Mouse (Mus musculus) midbrain, embryonic 12.5 days (tissue): Measurements from ENCODE around the gene Nr3c2. TPM values are rescaled to one million over a fixed set of nuclear protein-coding genes. Genes with fewer than 3 reads are reported as not detected.

Experiments used
- ATAC-seq: fragments of 200-750 bp; cut with Nextera tagmentation; 2 replicates; pipeline ENCODE4 v1.8.0; 2017; ENCODE audit warnings: low read depth, moderate TSS enrichment, moderate library complexity; ENCODE audit not compliant: low FRiP score
- H3K27ac ChIP-seq: fragments of 300-500 bp; sonication (generic); replicated peaks from 2 replicates; pipeline ENCODE4 v1.5.1; 2016; ENCODE audit warnings: mild to moderate bottlenecking
- H3K27me3 ChIP-seq: fragments of 300-500 bp; sonication (generic); 2 replicates; pipeline ENCODE4 v1.6.1; 2016; ENCODE audit warnings: mild to moderate bottlenecking
- H3K36me3 ChIP-seq: fragments of 300-500 bp; sonication (generic); 2 replicates; pipeline ENCODE4 v1.6.1; 2016
- H3K4me1 ChIP-seq: fragments of 300-500 bp; sonication (generic); 2 replicates; pipeline ENCODE4 v1.6.1; 2016
- H3K4me2 ChIP-seq: fragments of 300-500 bp; sonication (generic); replicated peaks from 2 replicates; pipeline ENCODE4 v1.6.1; 2016; ENCODE audit warnings: mild to moderate bottlenecking, moderate library complexity
- H3K4me3 ChIP-seq: fragments of 300-500 bp; sonication (generic); 2 replicates; pipeline ENCODE4 v1.5.1; 2016; ENCODE audit warnings: mild to moderate bottlenecking
- H3K9ac ChIP-seq: fragments of 300-500 bp; sonication (generic); replicated peaks from 2 replicates; pipeline ENCODE4 v1.6.1; 2016; ENCODE audit warnings: mild to moderate bottlenecking, moderate library complexity
- H3K9me3 ChIP-seq: fragments of 300-500 bp; sonication (generic); 2 replicates; pipeline ENCODE4 v1.6.1; 2016; ENCODE audit warnings: mild to moderate bottlenecking
- WGBS: fragments of 180-500 bp; shearing (Covaris S2); methylation state at CpG from one replicate; pipeline ENCODE4 v1.1.7; 2016; 5-methylcytosine and 5-hydroxymethylcytosine counted together
- polyA plus RNA-seq: library from polyadenylated mRNA; unstranded; fragments of >200 nt; fragmentation: Nextera tagmentation; extraction: Ambion mirVana; gene quantifications from 2 replicates; pipeline ENCODE4 v1.2.1, GENCODE M21; 2016

Nr3c2 gene
- polyA plus RNA-seq, 1 experiment from 2014 or later, result 0.98 TPM

- Histone ChIP-seq H3K9ac (no peak overlapping the region), H3K4me3 (no peak overlapping the region), H3K36me3 (no peaks in the 10 kb centered on the region), H3K4me1 (0 out of 2 replicates have a peak, but pooled peaks cover 3% of the 10 kb centered on the region), H3K27me3 (no peaks in the 10 kb centered on the region), H3K4me2 (no peak overlapping the region), H3K9me3 (peaks cover 4% of the 10 kb centered on the region; the same call in 1 of the 2 replicates), H3K27ac (no peak overlapping the region)
- no peak for ATAC-seq
- 74% methylated on average over 7 of the region's 7 CpGs for WGBS
Observed at GRCm38 (mm10) chr8:77133797-77134385, 234.6 kb downstream of the Nr3c2 start.

GRCm38 (mm10) chr8:77145285-77145684 is 246.0 kb downstream of the Nr3c2 start:
- no peak overlapping the region for H3K4me3 ChIP-seq
- H3K4me2 ChIP-seq, result no peak overlapping the region

GRCm38 (mm10) chr8:77154496-77154895 is 255.3 kb downstream of the Nr3c2 start:
- no peaks in the 10 kb centered on the region for H3K4me1 ChIP-seq
- H3K27ac ChIP-seq, result no peak overlapping the region
- H3K27me3 ChIP-seq, result no peaks in the 10 kb centered on the region
- no peak overlapping the region for H3K4me3 ChIP-seq
- no peak overlapping the region for H3K9ac ChIP-seq
- WGBS, result 49% methylated on average over 3 of the region's 3 CpGs
- ATAC-seq, result no peak
- no peaks in the 10 kb centered on the region for H3K36me3 ChIP-seq
- no peaks in the 10 kb centered on the region for H3K9me3 ChIP-seq
- H3K4me2 ChIP-seq, result no peak overlapping the region

More at GRCm38 (mm10) chr8:77145285-77145684, 246.0 kb downstream of the Nr3c2 start:
- Histone ChIP-seq H3K9ac (no peak overlapping the region), H3K9me3 (no peaks in the 10 kb centered on the region), H3K27me3 (no peaks in the 10 kb centered on the region), H3K36me3 (no peaks in the 10 kb centered on the region), H3K4me1 (no peaks in the 10 kb centered on the region), H3K27ac (no peak overlapping the region)
- 90% methylated on average over 3 of the region's 3 CpGs for WGBS
- ATAC-seq, result no peak

- no peak overlapping the region for H3K27ac ChIP-seq
- no peak for ATAC-seq
- 93% methylated on average over 6 of the region's 6 CpGs for WGBS
Observed at GRCm38 (mm10) chr8:77169320-77169719, 270.1 kb downstream of the Nr3c2 start.

GRCm38 (mm10) chr8:77169757-77170438 is 270.7 kb downstream of the Nr3c2 start:
- Histone ChIP-seq H3K4me1 (no peaks in the 10 kb centered on the region), H3K4me2 (no peak overlapping the region), H3K36me3 (no peaks in the 10 kb centered on the region), H3K9ac (no peak overlapping the region), H3K27me3 (no peaks in the 10 kb centered on the region), H3K9me3 (no peaks in the 10 kb centered on the region), H3K27ac (no peak overlapping the region), H3K4me3 (no peak overlapping the region)
- no peak for ATAC-seq
- WGBS, result 93% methylated on average over 4 of the region's 4 CpGs

More at GRCm38 (mm10) chr8:77169320-77169719, 270.1 kb downstream of the Nr3c2 start:
- H3K9me3 ChIP-seq, result no peaks in the 10 kb centered on the region
- H3K36me3 ChIP-seq, result no peaks in the 10 kb centered on the region
- H3K9ac ChIP-seq, result no peak overlapping the region
- no peak overlapping the region for H3K4me3 ChIP-seq
- H3K4me1 ChIP-seq, result no peaks in the 10 kb centered on the region
- H3K27me3 ChIP-seq, result no peaks in the 10 kb centered on the region
- H3K4me2 ChIP-seq, result no peak overlapping the region

- H3K4me2 ChIP-seq, result no peak overlapping the region
- H3K4me3 ChIP-seq, result no peak overlapping the region
- H3K36me3 ChIP-seq, result no peaks in the 10 kb centered on the region
- WGBS, result 95% methylated on average over 4 of the region's 4 CpGs
- H3K27me3 ChIP-seq, result no peaks in the 10 kb centered on the region
- H3K9me3 ChIP-seq, result no peaks in the 10 kb centered on the region
- H3K4me1 ChIP-seq, result no peaks in the 10 kb centered on the region
- no peak overlapping the region for H3K9ac ChIP-seq
- no peak for ATAC-seq
- H3K27ac ChIP-seq, result no peak overlapping the region
Observed at GRCm38 (mm10) chr8:77170439-77170759, 271.2 kb downstream of the Nr3c2 start.

- H3K27me3 ChIP-seq, result no peaks in the 10 kb centered on the region
- no peaks in the 10 kb centered on the region for H3K4me1 ChIP-seq
- H3K36me3 ChIP-seq, result no peaks in the 10 kb centered on the region
- no peak for ATAC-seq
- no peak overlapping the region for H3K9ac ChIP-seq
- WGBS, result 67% methylated on average over 12 of the region's 12 CpGs
- no peak overlapping the region for H3K27ac ChIP-seq
- no peaks in the 10 kb centered on the region for H3K9me3 ChIP-seq
- no peak overlapping the region for H3K4me3 ChIP-seq
- no peak overlapping the region for H3K4me2 ChIP-seq
Observed at GRCm38 (mm10) chr8:77173075-77173657, 273.9 kb downstream of the Nr3c2 start.

GRCm38 (mm10) chr8:77173736-77174135 is 274.5 kb downstream of the Nr3c2 start:
- Histone ChIP-seq H3K4me3 (no peak overlapping the region), H3K36me3 (no peaks in the 10 kb centered on the region), H3K4me1 (no peaks in the 10 kb centered on the region), H3K9ac (no peak overlapping the region), H3K4me2 (no peak overlapping the region), H3K9me3 (no peaks in the 10 kb centered on the region), H3K27ac (no peak overlapping the region), H3K27me3 (no peaks in the 10 kb centered on the region)
- 43% methylated on average over 3 of the region's 3 CpGs for WGBS
- no peak for ATAC-seq

GRCm38 (mm10) chr8:77175471-77175870 is 276.2 kb downstream of the Nr3c2 start:
- WGBS, result 85% methylated on average over 4 of the region's 4 CpGs
- ATAC-seq, result no peak

GRCm38 (mm10) chr8:77176343-77176742 is 277.1 kb downstream of the Nr3c2 start:
- no peaks in the 10 kb centered on the region for H3K4me1 ChIP-seq
- no peaks in the 10 kb centered on the region for H3K36me3 ChIP-seq
- H3K4me2 ChIP-seq, result no peak overlapping the region
- no peak overlapping the region for H3K9ac ChIP-seq
- no peak overlapping the region for H3K4me3 ChIP-seq
- no peaks in the 10 kb centered on the region for H3K27me3 ChIP-seq
- WGBS, result 77% methylated on average over 4 of the region's 4 CpGs
- H3K27ac ChIP-seq, result no peak overlapping the region
- no peaks in the 10 kb centered on the region for H3K9me3 ChIP-seq
- no peak for ATAC-seq

More at GRCm38 (mm10) chr8:77175471-77175870, 276.2 kb downstream of the Nr3c2 start:
- H3K27me3 ChIP-seq, result no peaks in the 10 kb centered on the region
- H3K36me3 ChIP-seq, result no peaks in the 10 kb centered on the region
- no peak overlapping the region for H3K4me2 ChIP-seq
- H3K27ac ChIP-seq, result no peak overlapping the region
- no peak overlapping the region for H3K4me3 ChIP-seq
- H3K4me1 ChIP-seq, result no peaks in the 10 kb centered on the region
- H3K9ac ChIP-seq, result no peak overlapping the region
- no peaks in the 10 kb centered on the region for H3K9me3 ChIP-seq

- no peaks in the 10 kb centered on the region for H3K9me3 ChIP-seq
- ATAC-seq, result no peak
- H3K27me3 ChIP-seq, result no peaks in the 10 kb centered on the region
- WGBS, result 95% methylated on average over 28 of the region's 28 CpGs
- H3K4me1 ChIP-seq, result no peaks in the 10 kb centered on the region
- no peak overlapping the region for H3K9ac ChIP-seq
- H3K36me3 ChIP-seq, result no peaks in the 10 kb centered on the region
- H3K27ac ChIP-seq, result no peak overlapping the region
- no peak overlapping the region for H3K4me2 ChIP-seq
- H3K4me3 ChIP-seq, result no peak overlapping the region
Observed at GRCm38 (mm10) chr8:77185816-77186215, 286.6 kb downstream of the Nr3c2 start.

GRCm38 (mm10) chr8:77186914-77187536 is 287.8 kb downstream of the Nr3c2 start:
- Histone ChIP-seq H3K9ac (no peak overlapping the region), H3K4me3 (no peak overlapping the region), H3K4me1 (no peaks in the 10 kb centered on the region), H3K27me3 (no peaks in the 10 kb centered on the region), H3K9me3 (no peaks in the 10 kb centered on the region), H3K36me3 (no peaks in the 10 kb centered on the region), H3K4me2 (no peak overlapping the region), H3K27ac (no peak overlapping the region)
- 82% methylated on average over 9 of the region's 9 CpGs for WGBS
- no peak for ATAC-seq
